Mouse (Mus musculus): ENCODE results near the gene Hnrnpu. TPM values are rescaled to one million over a fixed set of nuclear protein-coding genes. Genes with fewer than 3 reads are reported as not detected.
"Not testable (repeated sequence)": the region's sequence is repeated elsewhere in the genome, so short reads cannot be mapped to it uniquely, and the experiment has no call there.

Gene Hnrnpu
- polyA plus RNA-seq, 1 experiment from 2014 or later: 369 TPM

DNA sequence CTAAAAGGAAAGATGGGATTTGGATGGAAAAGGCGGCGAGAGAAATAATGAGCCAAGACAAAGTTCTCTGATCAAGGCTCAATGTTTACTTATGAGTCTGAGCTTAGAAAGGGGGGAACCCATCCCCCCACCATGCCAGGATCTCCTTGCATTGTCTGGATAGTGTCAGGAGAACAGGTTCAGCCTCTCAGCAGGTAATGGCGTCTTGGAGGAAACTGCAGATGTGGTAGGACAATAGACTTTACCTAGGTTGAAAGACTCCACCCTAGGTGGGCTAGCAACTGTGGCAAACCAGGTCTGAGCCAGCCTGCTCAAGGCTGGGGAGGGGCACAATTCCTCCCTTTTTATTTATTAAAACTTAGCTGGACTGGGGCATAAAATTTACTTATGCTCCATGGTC is 54.3 kb downstream of the Hnrnpu start:
- H3K27ac ChIP-seq (replicated peaks; ENCODE audit: low read depth, low read length); H3K4me3 ChIP-seq (replicated peaks; ENCODE audit: low read depth, low read length); H3K36me3 ChIP-seq (ENCODE audit: control insufficient read depth, insufficient read depth, low read length); H3K4me1 ChIP-seq (ENCODE audit: control insufficient read depth, insufficient read depth, low read length); ATAC-seq (ENCODE audit: low FRiP score, low TSS enrichment); DNase-seq; H3K27me3 ChIP-seq (ENCODE audit: control insufficient read depth, insufficient read depth, low read length); H3K4me2 ChIP-seq (ENCODE audit: low read length); H3K9me3 ChIP-seq (ENCODE audit: control insufficient read depth, low read length); H3K9ac ChIP-seq (replicated peaks; ENCODE audit: low read length): not testable (repeated sequence)
- 83% methylated on average over 3 of the region's 3 CpGs for WGBS

DNA sequence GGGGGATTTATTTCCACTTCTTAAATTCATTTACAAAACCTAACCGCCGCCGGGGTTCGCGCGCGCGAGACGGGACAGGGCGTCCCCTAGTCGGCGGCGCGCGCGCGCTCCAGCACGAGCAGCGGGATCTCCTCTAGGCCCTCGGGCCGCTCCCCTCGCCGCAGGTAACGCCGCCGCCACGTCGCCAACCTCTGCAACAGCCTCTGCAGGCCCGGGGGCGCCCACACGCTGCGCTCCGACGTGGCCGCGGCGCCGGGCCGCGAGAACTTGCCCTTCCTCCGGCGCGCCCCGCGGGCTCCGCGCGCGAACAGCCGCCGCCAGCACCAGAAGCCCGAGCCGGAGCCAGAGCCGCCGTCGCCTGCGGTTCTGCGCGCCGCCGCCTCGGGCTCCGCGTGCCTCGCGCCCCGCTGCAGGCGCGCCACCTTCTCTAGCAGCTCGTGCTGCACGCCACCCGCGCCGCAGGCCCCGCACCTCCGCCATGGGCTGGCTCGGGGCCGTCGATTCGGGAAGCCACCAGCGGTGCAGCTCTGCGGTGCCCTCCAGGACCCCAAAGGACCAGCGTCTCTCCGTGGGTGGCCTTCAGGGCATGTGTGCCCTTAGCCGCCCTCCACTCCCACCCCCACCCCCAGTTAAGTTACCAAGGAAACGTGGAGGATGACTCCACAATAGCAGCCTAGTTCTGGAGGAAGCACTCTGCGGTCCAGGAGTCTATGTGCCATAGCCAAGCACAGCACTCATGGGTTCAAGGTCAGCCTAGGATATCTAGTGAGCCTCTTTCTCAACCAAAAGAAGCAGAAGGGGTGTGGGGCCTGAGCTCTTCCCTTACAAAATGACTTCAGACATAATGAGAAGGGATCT is 61.3 kb downstream of the Hnrnpu start:
- H3K4me3 ChIP-seq (replicated peaks; ENCODE audit: low read depth, low read length): peak overlapping the region; percentile 57
- DNase-seq: peak; percentile 91
- H3K4me2 ChIP-seq (ENCODE audit: low read length): peak overlapping the region; percentile 68
- WGBS: under 1% methylated on average over 87 of the region's 87 CpGs
- H3K4me1 ChIP-seq (ENCODE audit: control insufficient read depth, insufficient read depth, low read length): no peaks in the 10 kb centered on the region
- ATAC-seq (ENCODE audit: low FRiP score, low TSS enrichment): peak; percentile 87
- H3K36me3 ChIP-seq (ENCODE audit: control insufficient read depth, insufficient read depth, low read length): no peaks in the 10 kb centered on the region
- peak overlapping the region; percentile 91 for H3K27ac ChIP-seq (replicated peaks; ENCODE audit: low read depth, low read length)
- H3K27me3 ChIP-seq (ENCODE audit: control insufficient read depth, insufficient read depth, low read length): no peaks in the 10 kb centered on the region
- no peaks in the 10 kb centered on the region for H3K9me3 ChIP-seq (ENCODE audit: control insufficient read depth, low read length)
- H3K9ac ChIP-seq (replicated peaks; ENCODE audit: low read length): peak overlapping the region; percentile 81

DNA sequence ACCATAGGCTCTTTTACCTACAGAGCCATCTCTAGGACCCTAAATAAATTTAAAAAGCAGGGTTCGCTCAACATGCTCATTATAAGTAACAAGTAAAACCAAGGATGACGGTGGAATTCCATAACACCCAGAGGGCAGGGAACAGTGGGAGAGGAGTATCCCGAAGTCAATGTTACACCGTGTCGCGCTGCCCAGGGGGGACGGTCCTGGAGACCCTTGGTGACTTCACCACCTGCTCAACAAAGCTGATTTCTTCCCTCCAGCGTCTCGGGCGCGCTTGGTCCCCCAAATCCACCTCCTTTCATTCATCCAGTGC is 61.9 kb downstream of the Hnrnpu start:
- 9% methylated on average over 11 of the region's 11 CpGs for WGBS

DNA sequence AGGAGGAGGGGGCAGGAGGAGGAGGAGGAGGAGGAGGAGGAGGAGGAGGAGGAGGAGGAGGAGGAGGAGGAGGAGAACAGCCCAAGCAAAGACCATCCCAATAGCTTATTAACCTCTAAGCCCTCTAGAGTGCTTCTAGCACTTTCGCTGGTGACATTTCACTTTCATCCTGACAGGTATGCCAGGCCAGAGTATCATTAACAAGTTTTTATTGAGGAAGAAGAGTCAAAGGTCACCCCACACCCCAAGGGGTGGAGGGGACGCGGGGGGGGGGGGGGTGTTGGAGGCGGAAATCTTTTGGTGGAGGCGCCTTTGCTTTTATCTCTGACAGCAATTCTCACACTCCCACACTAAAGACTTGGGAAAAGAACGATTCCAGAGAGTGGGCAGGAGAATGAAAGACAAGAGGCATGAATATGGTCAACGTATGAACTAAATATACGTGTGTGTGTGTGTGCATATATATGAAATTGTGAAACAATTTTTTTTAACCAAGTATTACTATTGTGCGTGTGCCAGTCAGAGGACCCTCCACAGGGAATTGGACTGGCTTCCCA is 62.3 kb downstream of the Hnrnpu start:
- Histone ChIP-seq H3K27me3 (ENCODE audit: control insufficient read depth, insufficient read depth, low read length) (no peaks in the 10 kb centered on the region), H3K27ac (replicated peaks; ENCODE audit: low read depth, low read length) (no peak overlapping the region; the same call in 1 of the 2 replicates), H3K4me3 (replicated peaks; ENCODE audit: low read depth, low read length) (peak overlapping the region; percentile 57; the same call in 1 of the 2 replicates), H3K36me3 (ENCODE audit: control insufficient read depth, insufficient read depth, low read length) (no peaks in the 10 kb centered on the region), H3K4me1 (ENCODE audit: control insufficient read depth, insufficient read depth, low read length) (no peaks in the 10 kb centered on the region), H3K4me2 (ENCODE audit: low read length) (peak overlapping the region; percentile 68), H3K9me3 (ENCODE audit: control insufficient read depth, low read length) (no peaks in the 10 kb centered on the region), H3K9ac (replicated peaks; ENCODE audit: low read length) (peak overlapping the region; percentile 81; the same call in 1 of the 2 replicates)
- WGBS: 50% methylated on average over 9 of the region's 9 CpGs
- DNase-seq (no peak), ATAC-seq (ENCODE audit: low FRiP score, low TSS enrichment) (no peak)

More for the DNA sequence above, 61.9 kb downstream of the Hnrnpu start:
- ATAC-seq (ENCODE audit: low FRiP score, low TSS enrichment): peak; percentile 67; the same call in 1 of the 2 replicates
- H3K9me3 ChIP-seq (ENCODE audit: control insufficient read depth, low read length): no peaks in the 10 kb centered on the region
- H3K4me3 ChIP-seq (replicated peaks; ENCODE audit: low read depth, low read length): peak overlapping the region; percentile 57
- DNase-seq: no peak
- H3K27me3 ChIP-seq (ENCODE audit: control insufficient read depth, insufficient read depth, low read length): no peaks in the 10 kb centered on the region
- no peaks in the 10 kb centered on the region for H3K36me3 ChIP-seq (ENCODE audit: control insufficient read depth, insufficient read depth, low read length)
- peak overlapping the region; percentile 68 for H3K4me2 ChIP-seq (ENCODE audit: low read length)
- H3K4me1 ChIP-seq (ENCODE audit: control insufficient read depth, insufficient read depth, low read length): no peaks in the 10 kb centered on the region
- peak overlapping the region; percentile 81 for H3K9ac ChIP-seq (replicated peaks; ENCODE audit: low read length)
- peak overlapping the region; percentile 91 for H3K27ac ChIP-seq (replicated peaks; ENCODE audit: low read depth, low read length)

Small RNA genes lying within 50 kb of the gene (microRNA-seq; reads per million reads assigned to microRNA genes)
- gene Gm27458: not detected

Other genes starting within 250 kb of the Hnrnpu start
- gene Desi2, start 150.4 kb downstream of the Hnrnpu start, polyA plus RNA-seq (2014; fragmentation: Nextera tagmentation; extraction: Ambion mirVana): 21.8 and 22.9 TPM in 2 replicates
- 124 and 139 TPM in 2 replicates for gene Cox20, start 18.7 kb downstream of the Hnrnpu start, polyA plus RNA-seq (2014; fragmentation: Nextera tagmentation; extraction: Ambion mirVana)
- gene Efcab2, start 68.3 kb upstream of the Hnrnpu start, polyA plus RNA-seq (2014; fragmentation: Nextera tagmentation; extraction: Ambion mirVana): 4.9 and 7.7 TPM in 2 replicates
- 10.8 and 12.8 TPM in 2 replicates for gene Kif26b, start 191.3 kb upstream of the Hnrnpu start, polyA plus RNA-seq (2014; fragmentation: Nextera tagmentation; extraction: Ambion mirVana)